Mouse (Mus musculus): ENCODE measurements around the gene Fam205c. TPM values are rescaled to one million over a fixed set of nuclear protein-coding genes. Genes with fewer than 3 reads are reported as not detected.
"Not testable (repeated sequence)": the region's sequence is repeated elsewhere in the genome, so short reads cannot be mapped to it uniquely, and the experiment has no call there.

The Fam205c gene
- polyA plus RNA-seq, 1 experiment from 2014 or later, result 0.60 TPM

DNA sequence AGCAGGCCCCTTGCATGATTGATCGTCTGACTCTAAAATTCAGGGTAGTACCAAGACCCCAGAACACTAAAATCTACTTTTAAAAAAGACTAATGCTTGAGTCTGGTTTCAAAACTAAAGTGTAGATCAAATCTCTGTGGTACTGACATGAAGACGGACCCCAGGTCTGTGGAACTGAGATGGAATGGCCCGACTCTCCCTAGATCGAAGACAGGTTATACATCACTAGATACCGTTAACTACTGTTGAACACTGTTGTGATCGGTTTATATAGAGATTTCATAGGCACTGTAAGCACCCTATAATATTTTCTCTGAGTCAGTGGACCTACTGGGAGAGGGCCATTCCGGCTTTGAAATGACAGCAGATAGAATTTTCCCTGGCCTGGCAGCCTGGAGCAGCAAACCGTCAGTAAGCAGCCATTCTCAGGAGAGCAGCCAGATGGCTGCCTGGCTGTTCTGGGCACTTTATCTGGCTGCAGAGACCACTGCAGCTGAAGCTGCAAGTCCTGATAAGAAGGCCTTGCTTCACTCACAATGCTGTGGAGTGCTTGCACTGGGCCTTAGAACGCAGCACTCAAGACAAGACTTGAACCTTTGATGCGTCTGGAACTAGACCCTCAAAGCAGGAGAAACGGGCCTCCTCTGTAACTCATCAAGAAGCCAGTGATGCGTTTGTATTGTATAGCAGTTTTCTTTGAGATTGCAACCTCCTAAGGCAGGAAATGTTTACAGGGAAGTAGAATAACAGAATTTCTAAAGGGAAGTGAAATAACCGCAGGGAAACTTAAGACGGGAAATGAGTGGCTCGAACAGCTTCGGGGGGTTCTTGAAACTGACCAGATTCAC, 6.0 kb upstream of the Fam205c start:
- peak; percentile 90 for ATAC-seq (ENCODE audit: insufficient number of reproducible peaks, low FRiP score)
- H3K9me3 ChIP-seq (replicated peaks), result no peaks in the 10 kb centered on the region
- 0 out of 2 replicates have a peak overlapping the region, but pooled peaks have one; percentile 12 for H3K9ac ChIP-seq
- no peak overlapping the region for H3K4me3 ChIP-seq
- 48% methylated on average over 16 of the region's 16 CpGs for WGBS
- no peaks in the 10 kb centered on the region for H3K36me3 ChIP-seq
- peaks cover 5% of the 10 kb centered on the region; the same call in 1 of the 2 replicates for H3K4me1 ChIP-seq (replicated peaks)
- H3K27ac ChIP-seq (ENCODE audit: poor library complexity, severe bottlenecking), result peak overlapping the region; percentile 26; the same call in 1 of the 2 replicates
- H3K27me3 ChIP-seq (replicated peaks), result peaks cover 3% of the 10 kb centered on the region; the same call in 1 of the 2 replicates
- no peak overlapping the region for H3K4me2 ChIP-seq

DNA sequence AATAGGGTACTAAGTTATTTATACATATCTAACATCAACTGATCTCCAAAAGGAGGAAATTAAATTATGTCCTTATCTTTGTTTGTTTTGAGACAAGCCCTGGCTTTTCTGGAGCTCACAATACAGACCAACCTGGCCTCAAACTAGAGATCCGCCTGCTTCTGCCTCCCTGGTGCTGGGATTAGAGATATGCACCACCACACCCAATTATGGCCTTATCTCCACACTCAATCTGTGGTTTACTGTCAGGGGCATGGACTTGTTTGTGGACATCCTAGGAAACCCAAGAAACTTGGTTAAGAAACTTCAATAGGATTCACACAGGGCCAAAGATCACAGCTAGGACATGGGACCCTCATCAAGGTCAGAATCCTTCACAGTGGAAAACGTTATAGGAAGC, 3.6 kb upstream of the Fam205c start:
- Histone ChIP-seq H3K27ac (ENCODE audit: poor library complexity, severe bottlenecking) (no peak overlapping the region), H3K27me3 (replicated peaks) (peaks cover 14% of the 10 kb centered on the region; the same call in 1 of the 2 replicates), H3K9ac (no peak overlapping the region), H3K4me3 (no peak overlapping the region), H3K4me1 (replicated peaks) (peaks cover 5% of the 10 kb centered on the region; the same call in 1 of the 2 replicates), H3K9me3 (replicated peaks) (no peaks in the 10 kb centered on the region), H3K4me2 (no peak overlapping the region), H3K36me3 (no peaks in the 10 kb centered on the region)
- 60% methylated on average over 2 of the region's 2 CpGs for WGBS
- no peak for ATAC-seq (ENCODE audit: insufficient number of reproducible peaks, low FRiP score)

DNA sequence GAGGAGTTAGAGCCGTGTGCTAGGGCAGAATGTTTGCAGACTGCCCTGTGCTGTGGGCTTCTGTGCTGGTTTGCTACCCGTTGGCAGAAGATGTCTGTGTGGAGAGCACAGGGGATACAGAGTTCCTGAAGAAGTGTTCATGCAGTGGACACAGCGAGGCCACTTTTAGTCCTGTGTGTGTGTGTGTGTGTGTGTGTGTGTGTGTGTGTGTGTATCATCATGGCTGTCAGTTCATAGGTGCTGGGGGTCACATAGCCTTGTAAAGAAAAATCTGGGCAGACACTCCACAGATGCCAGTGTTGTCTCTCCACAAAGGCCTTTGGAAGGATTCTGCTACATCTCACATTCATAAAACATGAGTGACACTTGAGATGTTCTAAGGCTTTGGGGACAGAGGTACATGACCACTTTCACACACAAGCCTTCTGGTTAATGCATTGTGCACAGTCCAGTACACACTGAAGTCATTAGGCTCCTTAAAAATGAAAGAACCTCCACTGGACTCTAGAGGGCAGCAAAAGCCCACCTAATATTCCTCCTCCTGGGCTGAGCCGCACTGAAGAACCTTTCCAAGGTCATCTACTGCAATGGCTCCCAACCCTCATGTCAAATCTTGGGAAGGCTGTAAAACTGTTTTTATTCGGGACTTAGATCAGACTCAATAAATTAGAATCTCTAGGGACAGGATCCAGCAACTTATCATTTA, 2.7 kb upstream of the Fam205c start:
- peak; percentile 80 for ATAC-seq (ENCODE audit: insufficient number of reproducible peaks, low FRiP score)
- Histone ChIP-seq H3K4me2 (no peak overlapping the region), H3K4me1 (replicated peaks) (peaks cover 5% of the 10 kb centered on the region; the same call in 1 of the 2 replicates), H3K9ac (no peak overlapping the region), H3K27ac (ENCODE audit: poor library complexity, severe bottlenecking) (no peak overlapping the region), H3K27me3 (replicated peaks) (peaks cover 14% of the 10 kb centered on the region; the same call in 1 of the 2 replicates), H3K4me3 (no peak overlapping the region), H3K9me3 (replicated peaks) (no peaks in the 10 kb centered on the region), H3K36me3 (no peaks in the 10 kb centered on the region)
- 29% methylated on average over 5 of the region's 5 CpGs for WGBS

DNA sequence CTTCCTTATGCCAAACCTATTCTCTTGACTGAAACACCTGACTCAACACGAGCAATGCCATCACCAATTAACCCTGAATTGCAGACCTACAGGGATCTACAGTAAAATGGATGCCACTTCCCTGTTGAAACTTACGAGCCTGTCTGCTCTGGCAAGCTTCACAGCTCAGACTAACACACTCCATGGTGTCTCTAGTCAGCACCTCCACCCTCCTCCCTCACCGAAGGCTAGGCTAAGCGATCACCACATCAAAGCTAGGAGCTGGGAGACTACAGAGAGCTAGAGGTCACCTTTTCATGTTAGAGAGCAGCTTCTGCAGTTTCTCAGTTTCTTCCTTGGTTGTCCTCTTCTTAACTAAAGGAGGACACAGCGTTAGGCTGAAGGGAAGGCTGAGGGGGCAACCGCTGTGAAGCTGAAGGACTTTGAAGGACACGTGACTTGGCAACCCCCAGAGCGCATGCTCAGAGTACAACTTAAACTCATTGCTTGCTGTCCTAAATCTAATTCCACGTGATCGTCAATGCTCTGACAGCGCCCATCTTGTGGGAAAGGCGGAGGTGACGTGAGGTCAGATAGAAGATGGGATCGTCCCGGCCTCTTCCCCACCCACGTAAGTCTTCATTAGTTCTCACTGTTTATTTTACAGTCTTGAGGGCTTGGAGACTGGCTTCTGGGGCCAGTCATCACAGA, 1.1 kb downstream of the Fam205c start:
- Histone ChIP-seq H3K36me3 (no peaks in the 10 kb centered on the region), H3K9ac (no peak overlapping the region), H3K27me3 (replicated peaks) (peaks cover 14% of the 10 kb centered on the region; the same call in 1 of the 2 replicates), H3K4me1 (replicated peaks) (no peaks in the 10 kb centered on the region), H3K9me3 (replicated peaks) (no peaks in the 10 kb centered on the region), H3K4me2 (no peak overlapping the region), H3K27ac (ENCODE audit: poor library complexity, severe bottlenecking) (no peak overlapping the region), H3K4me3 (no peak overlapping the region)
- 72% methylated on average over 16 of the region's 16 CpGs for whole genome bisulfite sequencing
- ATAC-seq (ENCODE audit: insufficient number of reproducible peaks, low FRiP score), result no peak

DNA sequence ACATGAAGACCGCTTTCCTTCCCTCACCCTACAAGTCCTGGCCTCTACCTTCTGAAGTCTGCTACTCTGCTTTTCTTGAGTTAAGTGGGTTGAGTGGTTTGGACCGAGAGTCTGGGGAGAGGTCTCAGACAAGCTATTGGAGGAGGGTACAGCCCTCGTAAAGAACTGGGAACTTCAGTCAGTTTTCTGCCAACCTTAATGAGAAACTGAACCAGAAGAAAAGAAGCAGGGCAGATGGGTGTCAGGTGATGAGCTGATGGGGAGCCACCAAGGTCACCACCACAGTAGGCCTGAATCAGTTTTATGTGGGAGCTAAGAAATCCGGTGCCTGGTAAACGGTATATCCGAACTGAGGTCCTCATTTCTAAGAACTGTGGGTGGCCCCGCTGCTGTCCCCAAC, 1.9 kb downstream of the Fam205c start:
- H3K9me3 ChIP-seq (replicated peaks), result no peaks in the 10 kb centered on the region
- ATAC-seq (ENCODE audit: insufficient number of reproducible peaks, low FRiP score), result no peak
- H3K27me3 ChIP-seq (replicated peaks), result peaks cover 14% of the 10 kb centered on the region; the same call in 1 of the 2 replicates
- no peak overlapping the region for H3K4me3 ChIP-seq
- no peaks in the 10 kb centered on the region for H3K36me3 ChIP-seq
- H3K4me1 ChIP-seq (replicated peaks), result no peaks in the 10 kb centered on the region
- H3K4me2 ChIP-seq, result no peak overlapping the region
- no peak overlapping the region for H3K9ac ChIP-seq
- 91% methylated on average over 7 of the region's 7 CpGs for WGBS
- H3K27ac ChIP-seq (ENCODE audit: poor library complexity, severe bottlenecking), result no peak overlapping the region

DNA sequence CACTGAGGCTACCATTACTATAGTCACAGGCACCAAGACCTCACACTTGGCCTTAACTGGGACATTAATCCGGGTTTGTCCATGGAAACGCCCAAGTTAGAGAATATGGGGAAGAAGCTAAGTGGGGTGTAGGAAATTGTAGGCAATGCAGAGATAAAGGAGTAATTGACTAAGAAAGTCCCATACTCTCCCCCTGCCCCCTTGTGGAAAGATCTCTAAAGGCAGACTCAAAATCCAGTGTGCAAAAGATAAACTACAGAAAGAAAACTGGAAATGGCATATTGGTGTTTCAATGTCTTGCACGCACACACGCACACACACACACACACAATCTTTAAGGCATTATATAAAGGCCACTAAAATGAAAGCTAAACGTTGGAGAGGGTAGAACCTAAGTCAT, 3.3 kb downstream of the Fam205c start:
- Histone ChIP-seq H3K9me3 (replicated peaks) (no peaks in the 10 kb centered on the region), H3K27me3 (replicated peaks) (0 out of 2 replicates have a peak, but pooled peaks cover 11% of the 10 kb centered on the region), H3K4me2 (no peak overlapping the region), H3K36me3 (no peaks in the 10 kb centered on the region), H3K9ac (no peak overlapping the region), H3K27ac (ENCODE audit: poor library complexity, severe bottlenecking) (no peak overlapping the region), H3K4me3 (no peak overlapping the region), H3K4me1 (replicated peaks) (no peaks in the 10 kb centered on the region)
- WGBS, result 79% methylated on average over 5 of the region's 5 CpGs
- no peak for ATAC-seq (ENCODE audit: insufficient number of reproducible peaks, low FRiP score)

DNA sequence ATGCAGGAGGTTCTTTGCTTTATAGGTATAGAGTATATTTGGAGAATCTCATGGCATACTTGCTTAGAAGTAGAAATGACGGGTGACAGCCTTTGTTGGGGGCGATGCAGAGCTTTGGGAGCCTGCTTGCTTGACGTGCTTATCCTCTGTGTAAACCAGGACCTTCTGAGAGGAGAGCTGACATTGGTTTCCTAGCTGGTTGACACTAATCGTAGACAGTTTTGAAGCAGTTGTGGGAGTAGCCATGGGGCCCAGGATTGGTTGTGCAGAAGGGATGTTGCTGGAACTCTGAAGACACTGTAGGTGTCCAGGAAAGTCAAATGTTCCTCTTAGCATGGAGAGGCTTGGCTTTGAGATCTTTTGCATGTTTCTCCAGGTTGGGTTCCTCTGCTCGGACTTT, 5.8 kb downstream of the Fam205c start:
- H3K36me3 ChIP-seq, result no peaks in the 10 kb centered on the region
- ATAC-seq (ENCODE audit: insufficient number of reproducible peaks, low FRiP score), result no peak
- WGBS, result 83% methylated on average over 5 of the region's 5 CpGs
- H3K4me3 ChIP-seq, result no peak overlapping the region
- no peaks in the 10 kb centered on the region for H3K9me3 ChIP-seq (replicated peaks)
- H3K27ac ChIP-seq (ENCODE audit: poor library complexity, severe bottlenecking), result no peak overlapping the region
- no peaks in the 10 kb centered on the region for H3K4me1 ChIP-seq (replicated peaks)
- H3K4me2 ChIP-seq, result no peak overlapping the region
- H3K9ac ChIP-seq, result no peak overlapping the region
- 0 out of 2 replicates have a peak, but pooled peaks cover 5% of the 10 kb centered on the region for H3K27me3 ChIP-seq (replicated peaks)

DNA sequence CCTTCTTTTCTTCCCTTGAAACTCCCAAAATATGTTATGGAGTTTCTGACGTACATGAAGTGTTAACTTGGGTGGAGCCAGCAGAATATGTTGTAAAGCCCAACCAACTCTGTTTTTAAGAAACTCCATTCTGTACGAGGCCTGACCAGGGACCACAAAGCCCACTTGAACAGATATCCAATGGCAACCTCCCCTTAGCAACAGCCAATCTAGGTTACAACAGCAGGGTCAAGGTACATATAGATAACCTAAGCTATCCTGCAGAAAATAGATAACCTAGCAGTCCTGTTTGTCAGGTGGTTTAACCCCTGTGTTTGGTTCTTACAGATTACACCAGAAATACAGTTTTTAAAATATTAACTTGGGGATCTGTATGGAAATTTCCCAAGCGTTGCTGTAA, 6.6 kb downstream of the Fam205c start:
- Histone ChIP-seq H3K4me1 (replicated peaks) (no peaks in the 10 kb centered on the region), H3K27me3 (replicated peaks) (no peaks in the 10 kb centered on the region), H3K9ac (no peak overlapping the region), H3K4me3 (no peak overlapping the region), H3K4me2 (no peak overlapping the region), H3K36me3 (no peaks in the 10 kb centered on the region), H3K27ac (ENCODE audit: poor library complexity, severe bottlenecking) (no peak overlapping the region), H3K9me3 (replicated peaks) (no peaks in the 10 kb centered on the region)
- peak; percentile 82 for ATAC-seq (ENCODE audit: insufficient number of reproducible peaks, low FRiP score)
- WGBS, result 49% methylated on average over 3 of the region's 3 CpGs

DNA sequence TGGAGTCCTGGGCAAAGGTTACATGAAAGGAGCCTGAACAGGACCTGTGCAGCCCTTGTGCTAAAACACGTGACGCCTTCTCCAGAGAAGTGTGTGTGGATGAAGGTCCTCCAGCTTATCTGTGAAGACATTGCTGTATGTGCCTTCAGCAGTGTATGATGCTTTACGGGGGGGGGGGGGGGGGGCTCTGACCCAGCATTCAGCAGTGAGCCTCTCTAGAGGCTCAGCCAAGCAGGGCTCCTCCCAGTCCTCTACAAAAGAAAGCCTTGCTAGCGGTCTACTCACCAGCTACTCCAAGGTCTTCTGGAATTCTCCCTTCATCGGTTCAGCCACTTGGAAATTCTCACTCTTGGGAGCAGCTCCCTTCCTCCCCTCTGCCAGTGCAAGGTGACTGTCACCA, 10.5 kb downstream of the Fam205c start:
- not testable (repeated sequence) for H3K4me2 ChIP-seq; H3K9ac ChIP-seq; H3K36me3 ChIP-seq; H3K4me3 ChIP-seq; H3K4me1 ChIP-seq (replicated peaks); H3K27ac ChIP-seq (ENCODE audit: poor library complexity, severe bottlenecking); H3K27me3 ChIP-seq (replicated peaks); H3K9me3 ChIP-seq (replicated peaks)
- peak; percentile 57; the same call in 1 of the 2 replicates for ATAC-seq (ENCODE audit: insufficient number of reproducible peaks, low FRiP score)
- 65% methylated on average over 5 of the region's 5 CpGs for WGBS

DNA sequence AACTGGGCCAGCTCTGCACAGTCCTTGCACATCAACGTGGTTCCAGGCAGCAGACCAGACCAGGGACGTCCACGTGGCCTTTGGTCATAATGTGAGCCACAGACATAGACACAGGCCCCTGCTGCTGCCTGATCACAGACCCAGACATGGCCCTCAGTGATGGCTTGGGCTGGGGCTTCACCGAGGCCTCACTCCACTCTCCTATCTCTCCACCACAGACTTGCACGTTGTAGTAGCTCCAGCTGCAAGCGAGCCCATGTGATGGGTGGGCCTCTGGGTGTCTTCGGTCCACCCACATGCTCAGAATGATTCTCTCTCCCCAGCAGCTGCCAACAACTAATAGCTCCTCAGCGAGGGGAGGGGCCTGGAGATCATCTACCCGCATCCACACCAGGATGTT, 13.6 kb downstream of the Fam205c start:
- ATAC-seq (ENCODE audit: insufficient number of reproducible peaks, low FRiP score); H3K4me2 ChIP-seq; H3K4me1 ChIP-seq (replicated peaks); H3K27me3 ChIP-seq (replicated peaks); H3K4me3 ChIP-seq; H3K36me3 ChIP-seq; H3K9me3 ChIP-seq (replicated peaks); H3K9ac ChIP-seq: not testable (repeated sequence)
- 70% methylated on average over 9 of the region's 9 CpGs for WGBS
- peak overlapping the region; percentile 21; the same call in 1 of the 2 replicates for H3K27ac ChIP-seq (ENCODE audit: poor library complexity, severe bottlenecking)

DNA sequence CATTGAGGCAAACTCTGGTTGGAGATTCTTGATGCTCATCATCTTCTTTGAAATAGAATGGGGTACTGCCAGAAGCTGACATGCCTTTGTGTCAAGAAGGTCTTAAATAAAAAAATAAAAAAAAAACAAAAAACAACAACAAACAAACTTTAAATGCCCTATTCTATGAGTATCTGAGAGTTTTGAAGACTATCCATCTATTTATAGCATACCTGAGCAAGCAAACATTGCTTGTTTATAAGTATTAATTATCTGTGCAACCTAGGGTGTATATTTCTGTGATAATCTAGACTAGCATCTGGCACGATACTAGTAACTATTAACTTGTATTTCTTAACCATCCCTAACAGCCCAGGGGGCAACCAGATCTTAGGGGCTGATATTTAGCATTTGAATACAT, 17.4 kb downstream of the Fam205c start, which contains the start of gene Gm12394:
Gm12394 (minus strand) TSS at position 101 of the 400 bp plus-strand sequence.
- WGBS, result 63% methylated on average over 1 of the region's 1 CpGs

More for the DNA sequence above, 17.4 kb downstream of the Fam205c start, which contains the start of gene Gm12394:
- H3K4me1 ChIP-seq (replicated peaks); H3K4me3 ChIP-seq; ATAC-seq (ENCODE audit: insufficient number of reproducible peaks, low FRiP score); H3K27me3 ChIP-seq (replicated peaks); H3K4me2 ChIP-seq; H3K9ac ChIP-seq; H3K27ac ChIP-seq (ENCODE audit: poor library complexity, severe bottlenecking); H3K9me3 ChIP-seq (replicated peaks); H3K36me3 ChIP-seq: not testable (repeated sequence)

All from heart, embryonic 12.5 days (tissue).